Mouse (Mus musculus) intestine, embryonic 15.5 days (tissue): ENCODE results near the gene Gcn1l1. TPM values are rescaled to one million over a fixed set of nuclear protein-coding genes. Genes with fewer than 3 reads are reported as not detected.

ENCODE experiments used
- ATAC-seq: fragments of 200-750 bp; cut with Nextera tagmentation; 2 replicates; pipeline ENCODE4 v1.8.0; 2017; ENCODE audit warnings: moderate TSS enrichment, moderate library complexity
- H3K27ac ChIP-seq: fragments of 300-500 bp; sonication (generic); 2 replicates; pipeline ENCODE4 v1.5.1; 2015; ENCODE audit warnings: mild to moderate bottlenecking, inconsistent platforms
- H3K27me3 ChIP-seq: fragments of 300-500 bp; sonication (generic); replicated peaks from 2 replicates; pipeline ENCODE4 v1.6.1; 2015; ENCODE audit warnings: inconsistent platforms
- H3K36me3 ChIP-seq: fragments of 300-500 bp; sonication (generic); 2 replicates; pipeline ENCODE4 v1.6.1; 2015; ENCODE audit warnings: inconsistent platforms
- H3K4me1 ChIP-seq: fragments of 300-500 bp; sonication (generic); replicated peaks from 2 replicates; pipeline ENCODE4 v1.6.1; 2015; ENCODE audit warnings: inconsistent platforms
- H3K4me2 ChIP-seq: fragments of 300-500 bp; sonication (generic); replicated peaks from 2 replicates; pipeline ENCODE4 v1.6.1; 2015; ENCODE audit warnings: mild to moderate bottlenecking, inconsistent platforms
- H3K4me3 ChIP-seq: fragments of 300-500 bp; sonication (generic); replicated peaks from 2 replicates; pipeline ENCODE4 v1.5.1; 2015; ENCODE audit warnings: inconsistent platforms
- H3K9ac ChIP-seq: fragments of 300-500 bp; sonication (generic); 2 replicates; pipeline ENCODE4 v1.6.1; 2015; ENCODE audit warnings: inconsistent platforms
- H3K9me3 ChIP-seq: fragments of 300-500 bp; sonication (generic); 2 replicates; pipeline ENCODE4 v1.6.1; 2016; ENCODE audit warnings: inconsistent platforms
- WGBS: fragments of 180-500 bp; shearing (Covaris S2); methylation state at CpG from one replicate; pipeline ENCODE4 v1.1.7; 2015; 5-methylcytosine and 5-hydroxymethylcytosine counted together
- polyA plus RNA-seq: library from polyadenylated mRNA; unstranded; fragments of >200 nt; fragmentation: Nextera tagmentation; extraction: Ambion mirVana; gene quantifications from 2 replicates; pipeline ENCODE4 v1.2.1, GENCODE M21; 2015

Gene Gcn1l1
- polyA plus RNA-seq, 1 experiment from 2014 or later: 31.8 TPM

DNA sequence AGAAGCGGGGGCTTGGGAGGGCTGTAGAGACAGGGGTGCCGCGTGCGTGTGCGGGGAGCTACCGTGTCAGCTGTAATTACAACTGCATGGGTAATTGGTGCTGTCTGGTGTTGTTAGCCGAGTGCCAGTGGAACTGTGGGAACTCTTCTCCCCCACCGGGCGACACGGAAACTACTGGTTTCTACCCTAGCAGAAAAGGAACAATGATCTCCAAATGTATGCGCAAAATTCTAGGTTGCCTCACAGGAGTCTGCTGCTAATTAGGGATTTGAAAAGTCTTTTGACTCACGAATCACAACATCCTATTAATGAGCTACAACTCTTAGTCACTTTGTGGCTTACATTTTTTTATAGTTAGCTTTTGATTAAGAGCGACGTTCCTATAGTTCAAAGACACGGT is 21.1 kb downstream of the Gcn1l1 start:
- H3K27ac ChIP-seq: no peak overlapping the region
- no peak overlapping the region for H3K4me2 ChIP-seq
- H3K4me1 ChIP-seq: no peaks in the 10 kb centered on the region
- H3K9me3 ChIP-seq: no peaks in the 10 kb centered on the region
- peaks cover 73% of the 10 kb centered on the region for H3K36me3 ChIP-seq
- no peak overlapping the region for H3K4me3 ChIP-seq
- ATAC-seq: no peak
- H3K9ac ChIP-seq: no peak overlapping the region
- no peaks in the 10 kb centered on the region for H3K27me3 ChIP-seq
- 91% methylated on average over 15 of the region's 15 CpGs for WGBS

DNA sequence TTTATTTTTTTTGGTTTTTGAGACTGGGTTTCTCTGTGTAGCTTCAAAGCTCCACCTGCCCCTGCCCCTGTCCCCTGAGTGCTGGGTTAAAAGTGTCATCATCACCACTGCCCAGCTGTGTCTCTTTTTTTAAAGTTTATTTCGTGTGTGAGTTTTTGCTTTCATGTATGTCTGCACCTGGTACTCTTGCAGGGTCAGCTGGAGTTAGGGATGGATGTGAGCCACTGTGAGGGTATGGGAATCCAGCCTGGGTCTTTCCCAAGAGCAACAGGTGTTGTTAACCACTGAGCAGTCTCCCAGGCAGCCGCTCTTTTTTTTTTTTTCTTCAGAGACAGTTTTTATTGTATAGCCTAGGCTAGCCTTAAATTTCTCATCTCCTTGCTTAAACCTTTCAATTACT is 21.7 kb downstream of the Gcn1l1 start:
- H3K36me3 ChIP-seq: peaks cover 71% of the 10 kb centered on the region
- H3K9me3 ChIP-seq: no peaks in the 10 kb centered on the region
- H3K9ac ChIP-seq: no peak overlapping the region
- no peak overlapping the region for H3K27ac ChIP-seq
- no peaks in the 10 kb centered on the region for H3K27me3 ChIP-seq
- ATAC-seq: no peak
- WGBS: 86% methylated on average over 2 of the region's 2 CpGs
- H3K4me3 ChIP-seq: no peak overlapping the region
- no peaks in the 10 kb centered on the region for H3K4me1 ChIP-seq
- H3K4me2 ChIP-seq: no peak overlapping the region

DNA sequence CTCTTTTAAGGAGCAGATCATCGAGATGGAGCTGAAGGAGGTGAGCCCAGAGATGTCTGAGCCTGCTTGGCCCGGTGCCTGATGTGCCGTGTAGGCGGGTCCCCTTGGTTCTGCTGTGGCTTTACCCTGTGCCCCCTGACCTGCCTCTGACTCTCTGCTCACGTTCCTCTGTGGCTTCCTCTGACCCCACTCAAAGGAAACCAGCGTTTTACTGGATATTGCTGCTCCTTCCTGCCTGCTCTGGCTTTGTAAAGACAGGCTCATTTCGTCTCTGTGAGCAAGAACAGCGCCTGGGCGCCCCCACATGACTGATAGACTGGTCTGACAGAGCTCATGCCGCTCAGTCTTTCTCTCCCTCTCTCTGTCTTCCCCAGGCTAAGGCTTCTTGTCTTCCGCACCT is 26.0 kb downstream of the Gcn1l1 start:
- Histone ChIP-seq H3K4me1 (no peaks in the 10 kb centered on the region), H3K4me2 (no peak overlapping the region), H3K9me3 (no peaks in the 10 kb centered on the region), H3K4me3 (no peak overlapping the region), H3K27me3 (no peaks in the 10 kb centered on the region), H3K27ac (no peak overlapping the region), H3K36me3 (peaks cover 74% of the 10 kb centered on the region), H3K9ac (no peak overlapping the region)
- WGBS: 76% methylated on average over 11 of the region's 11 CpGs
- no peak for ATAC-seq

DNA sequence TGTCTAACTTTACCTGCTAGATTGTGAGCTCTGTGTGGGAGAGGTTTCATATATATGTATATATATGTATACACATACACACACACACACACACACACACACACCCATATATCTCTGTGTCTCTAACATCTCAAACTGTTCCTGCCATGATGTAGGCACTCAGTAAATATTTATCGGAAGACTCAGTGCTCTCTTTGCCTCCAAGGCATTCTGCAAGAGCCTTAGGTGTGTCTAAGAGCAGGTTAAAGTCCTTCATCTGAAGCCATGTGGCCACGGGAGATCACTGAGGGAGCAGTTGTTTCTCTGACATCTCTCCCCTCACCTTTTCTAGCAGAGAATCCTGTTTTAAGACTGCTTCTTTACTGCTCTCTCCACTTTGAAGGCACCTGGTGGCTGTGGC is 26.5 kb downstream of the Gcn1l1 start:
- Histone ChIP-seq H3K4me1 (no peaks in the 10 kb centered on the region), H3K4me2 (no peak overlapping the region), H3K4me3 (no peak overlapping the region), H3K9ac (no peak overlapping the region), H3K27me3 (no peaks in the 10 kb centered on the region), H3K9me3 (no peaks in the 10 kb centered on the region), H3K36me3 (peaks cover 75% of the 10 kb centered on the region), H3K27ac (no peak overlapping the region)
- ATAC-seq: no peak
- WGBS: 85% methylated on average over 2 of the region's 2 CpGs

DNA sequence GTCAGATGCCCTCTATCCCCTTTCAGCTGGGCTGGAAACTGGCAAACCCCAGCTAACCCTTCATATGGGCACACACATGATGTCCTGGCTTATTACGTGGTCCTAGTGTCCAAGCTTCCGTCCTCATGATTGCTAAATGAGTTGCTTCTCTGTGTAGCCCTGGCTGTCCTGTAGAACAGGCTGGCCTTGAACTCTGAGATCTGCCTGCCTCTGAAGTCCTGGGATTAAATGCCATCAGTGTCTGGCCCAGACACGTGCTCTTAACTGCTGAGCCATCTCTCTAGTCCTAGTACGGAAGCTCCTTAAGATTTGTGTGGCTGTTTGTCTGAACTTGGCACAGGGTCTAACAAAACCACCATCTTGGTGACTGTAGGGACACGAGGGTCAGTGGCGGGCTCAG is 38.5 kb downstream of the Gcn1l1 start:
- H3K4me2 ChIP-seq: no peak overlapping the region
- no peaks in the 10 kb centered on the region for H3K9me3 ChIP-seq
- no peak for ATAC-seq
- no peak overlapping the region for H3K27ac ChIP-seq
- H3K4me1 ChIP-seq: no peaks in the 10 kb centered on the region
- WGBS: 94% methylated on average over 6 of the region's 6 CpGs
- H3K36me3 ChIP-seq: peaks cover 49% of the 10 kb centered on the region
- no peak overlapping the region for H3K9ac ChIP-seq
- no peak overlapping the region for H3K4me3 ChIP-seq
- no peaks in the 10 kb centered on the region for H3K27me3 ChIP-seq

DNA sequence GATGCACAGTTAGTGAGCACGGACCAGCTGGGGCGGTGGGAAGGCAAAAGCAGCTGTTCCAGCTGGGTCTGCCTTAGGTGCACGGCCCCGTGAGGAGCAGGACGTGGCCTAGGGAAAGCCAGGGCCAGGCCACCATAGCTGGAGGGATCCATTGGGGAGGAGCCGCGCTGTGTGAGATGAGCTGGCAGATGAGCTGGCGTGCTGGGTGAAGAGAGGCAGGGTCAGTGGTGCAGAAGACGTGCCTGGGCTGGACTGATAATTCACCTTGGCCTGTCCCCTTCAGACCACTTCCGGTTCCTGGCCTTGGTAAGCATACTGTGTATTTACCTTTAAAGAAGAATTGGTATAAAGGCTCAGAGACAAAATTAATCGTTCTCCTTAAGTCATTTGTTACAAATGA is 46.5 kb downstream of the Gcn1l1 start:
- H3K9ac ChIP-seq: no peak overlapping the region
- ATAC-seq: no peak

DNA sequence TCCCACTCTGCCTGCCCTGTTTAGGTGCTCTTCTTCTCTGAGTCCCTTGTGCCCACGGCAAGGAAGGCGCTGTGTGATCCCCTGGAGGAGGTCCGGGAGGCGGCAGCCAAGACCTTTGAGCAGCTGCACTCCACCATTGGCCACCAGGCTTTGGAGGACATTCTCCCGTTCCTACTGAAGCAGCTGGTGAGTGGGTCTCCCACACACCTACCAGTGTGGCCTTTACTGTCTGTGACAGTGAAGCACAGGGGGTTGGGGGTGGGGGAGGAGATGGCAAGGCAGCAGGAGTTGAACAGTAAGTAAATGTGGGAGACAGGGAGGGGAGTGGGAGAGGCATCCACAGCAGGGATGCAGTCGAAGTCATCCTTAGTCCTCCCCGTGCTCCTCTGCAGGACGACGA is 48.3 kb downstream of the Gcn1l1 start:
- no peak overlapping the region for H3K4me2 ChIP-seq
- peaks cover 79% of the 10 kb centered on the region for H3K36me3 ChIP-seq
- no peaks in the 10 kb centered on the region for H3K4me1 ChIP-seq
- 91% methylated on average over 9 of the region's 9 CpGs for WGBS
- no peaks in the 10 kb centered on the region for H3K27me3 ChIP-seq
- ATAC-seq: no peak
- H3K27ac ChIP-seq: no peak overlapping the region
- H3K9me3 ChIP-seq: no peaks in the 10 kb centered on the region
- H3K4me3 ChIP-seq: no peak overlapping the region
- H3K9ac ChIP-seq: no peak overlapping the region

More for the DNA sequence above, 46.5 kb downstream of the Gcn1l1 start:
- H3K27ac ChIP-seq: no peak overlapping the region
- H3K4me3 ChIP-seq: no peak overlapping the region
- H3K27me3 ChIP-seq: no peaks in the 10 kb centered on the region
- no peaks in the 10 kb centered on the region for H3K4me1 ChIP-seq
- 94% methylated on average over 11 of the region's 11 CpGs for WGBS
- no peak overlapping the region for H3K4me2 ChIP-seq
- no peaks in the 10 kb centered on the region for H3K9me3 ChIP-seq
- peaks cover 66% of the 10 kb centered on the region for H3K36me3 ChIP-seq

DNA sequence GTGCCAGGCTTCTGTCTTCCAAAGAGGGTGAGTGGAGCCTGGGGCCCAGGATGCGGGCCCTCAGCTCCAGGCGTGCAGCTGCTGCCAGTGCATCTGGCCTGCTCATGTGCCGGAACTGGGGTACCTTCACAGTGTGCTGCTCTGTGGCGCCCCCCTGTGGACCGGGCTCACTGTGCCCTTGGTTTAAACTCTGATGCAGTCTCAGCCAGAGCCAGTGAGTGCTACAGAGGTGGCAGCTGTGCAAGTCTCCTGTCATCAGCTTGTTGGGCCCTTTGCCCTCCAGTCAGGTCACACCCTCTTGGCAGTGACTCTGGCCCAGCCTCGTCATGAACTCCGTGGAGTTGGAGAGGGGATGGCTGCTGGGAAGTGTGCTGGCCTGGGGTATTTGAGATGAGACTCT is 49.9 kb downstream of the Gcn1l1 start:
- 84% methylated on average over 7 of the region's 7 CpGs for WGBS
- Histone ChIP-seq H3K4me1 (no peaks in the 10 kb centered on the region), H3K27me3 (no peaks in the 10 kb centered on the region), H3K27ac (no peak overlapping the region), H3K9me3 (no peaks in the 10 kb centered on the region), H3K4me3 (no peak overlapping the region), H3K36me3 (peaks cover 76% of the 10 kb centered on the region), H3K4me2 (no peak overlapping the region), H3K9ac (no peak overlapping the region)
- ATAC-seq: no peak

DNA sequence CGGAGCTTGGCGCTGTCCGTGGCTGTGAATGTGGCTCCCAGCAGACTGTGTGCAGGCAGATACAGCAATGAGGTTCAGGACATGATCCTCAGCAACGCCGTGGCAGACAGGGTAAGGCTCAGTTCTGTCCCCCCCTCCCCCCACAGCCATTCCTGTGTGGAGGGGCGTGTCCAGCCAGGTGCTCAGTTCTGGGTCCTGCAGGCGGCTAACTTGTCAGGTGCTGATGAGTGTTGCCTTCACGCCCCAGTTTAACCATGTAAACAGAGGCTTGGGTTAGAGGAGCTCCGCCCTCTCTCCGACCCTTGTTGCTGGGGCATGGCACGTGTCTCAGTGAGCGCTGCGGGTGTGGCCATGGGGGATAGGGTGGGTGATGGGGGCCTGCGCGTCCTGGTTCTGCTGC is 54.6 kb downstream of the Gcn1l1 start:
- peaks cover 52% of the 10 kb centered on the region for H3K36me3 ChIP-seq

DNA sequence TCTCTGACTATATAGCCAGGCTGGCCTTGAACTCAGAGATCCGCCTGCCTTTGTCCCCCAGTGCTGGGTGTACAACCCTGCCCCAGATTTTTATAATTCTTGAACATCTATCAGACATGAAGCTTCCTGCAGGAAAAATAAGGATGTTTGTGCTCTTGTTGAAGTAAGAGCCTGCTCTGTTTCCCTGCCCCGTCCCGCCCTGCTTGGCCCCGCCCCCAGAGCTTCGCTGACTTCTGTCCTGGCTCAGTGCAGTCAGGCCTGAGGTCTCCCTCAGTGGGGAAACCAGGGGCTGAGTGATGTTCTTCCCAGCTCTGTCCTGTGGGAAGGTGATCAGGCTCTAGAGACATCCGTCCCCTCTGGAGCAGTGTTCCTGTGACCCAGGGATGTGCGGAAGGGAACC is 57.6 kb downstream of the Gcn1l1 start:
- Histone ChIP-seq H3K27ac (no peak overlapping the region), H3K4me1 (no peaks in the 10 kb centered on the region), H3K36me3 (peaks cover 24% of the 10 kb centered on the region), H3K27me3 (no peaks in the 10 kb centered on the region), H3K4me3 (no peak overlapping the region), H3K9ac (no peak overlapping the region), H3K9me3 (no peaks in the 10 kb centered on the region), H3K4me2 (no peak overlapping the region)
- WGBS: 81% methylated on average over 7 of the region's 7 CpGs
- ATAC-seq: no peak

More for the DNA sequence above, 54.6 kb downstream of the Gcn1l1 start:
- ATAC-seq: peak; percentile 62; the same call in 1 of the 2 replicates
- H3K4me3 ChIP-seq: no peak overlapping the region
- no peak overlapping the region for H3K9ac ChIP-seq
- no peaks in the 10 kb centered on the region for H3K27me3 ChIP-seq
- no peak overlapping the region for H3K27ac ChIP-seq
- H3K4me2 ChIP-seq: no peak overlapping the region
- WGBS: 82% methylated on average over 15 of the region's 15 CpGs
- no peaks in the 10 kb centered on the region for H3K9me3 ChIP-seq
- H3K4me1 ChIP-seq: no peaks in the 10 kb centered on the region

DNA sequence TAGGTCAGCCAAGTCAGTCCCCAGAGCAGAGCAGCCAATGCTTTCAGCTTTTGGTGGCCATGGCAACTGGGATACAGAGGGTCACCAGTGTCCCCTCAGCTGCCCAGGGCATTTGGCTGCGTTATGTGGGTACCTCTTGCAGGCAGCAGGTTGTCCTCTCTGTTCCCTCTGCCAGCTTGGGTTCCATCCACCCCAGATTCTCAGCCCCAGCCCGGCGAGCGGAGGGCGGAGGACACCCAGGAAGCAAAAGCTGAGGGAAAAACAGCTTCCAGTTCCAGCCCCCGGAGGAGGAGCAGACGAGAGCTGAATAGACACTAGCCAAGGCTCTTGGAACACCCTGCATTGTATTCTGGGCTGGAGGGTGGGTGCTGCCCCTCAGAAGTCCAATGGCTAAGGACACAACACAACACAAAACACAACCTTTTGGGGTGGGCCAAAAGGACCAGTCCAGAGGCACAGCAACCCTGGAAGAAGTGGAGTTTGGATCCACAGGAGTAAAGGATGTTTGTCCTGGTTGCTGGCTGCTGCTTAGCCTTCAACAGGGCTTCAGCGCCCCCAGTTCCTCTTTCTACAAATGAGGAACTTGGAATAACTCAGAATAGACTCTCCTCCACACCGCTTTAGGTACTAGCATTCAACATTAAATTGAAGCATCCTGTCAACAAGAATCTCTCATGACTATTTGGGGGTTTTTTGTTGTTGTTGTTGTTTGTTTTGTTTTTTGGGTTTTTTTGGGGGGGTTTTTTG is 58.8 kb downstream of the Gcn1l1 start:
- Histone ChIP-seq H3K27ac (no peak overlapping the region), H3K4me2 (no peak overlapping the region), H3K27me3 (no peaks in the 10 kb centered on the region), H3K4me3 (no peak overlapping the region), H3K36me3 (peaks cover 18% of the 10 kb centered on the region), H3K9ac (no peak overlapping the region), H3K4me1 (no peaks in the 10 kb centered on the region), H3K9me3 (no peaks in the 10 kb centered on the region)
- WGBS: 86% methylated on average over 9 of the region's 9 CpGs
- ATAC-seq: no peak

DNA sequence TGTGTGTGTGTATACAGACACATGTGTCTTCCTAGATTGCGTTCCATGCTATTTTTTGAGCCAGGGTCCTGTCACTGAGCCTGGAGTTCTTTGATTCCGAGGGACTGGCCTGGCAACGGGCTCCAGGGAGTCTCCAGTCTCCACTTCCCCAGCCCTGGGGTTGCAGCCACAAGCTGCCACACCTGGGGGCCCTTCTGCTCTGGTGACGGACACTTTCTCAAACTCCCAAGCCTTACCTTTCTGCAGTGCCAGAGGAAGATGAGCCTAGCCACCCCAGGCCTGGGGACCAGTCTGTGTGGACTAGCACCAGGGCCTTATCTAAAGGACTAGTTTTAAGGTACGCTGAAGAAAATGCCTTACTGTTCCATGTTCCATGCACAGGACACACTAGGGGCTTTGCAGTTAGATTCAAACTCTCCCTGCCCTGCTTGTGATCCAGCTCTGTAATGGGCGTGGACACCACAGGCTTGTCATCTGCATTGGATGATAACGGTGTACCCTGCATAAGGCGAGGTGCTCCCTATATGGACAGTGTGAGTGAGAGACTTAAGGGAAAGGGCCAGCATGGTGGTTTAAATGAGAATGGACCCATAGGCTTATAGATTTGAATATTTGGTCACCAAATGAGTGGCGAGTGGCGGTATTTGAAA is 61.3 kb downstream of the Gcn1l1 start:
- H3K27ac ChIP-seq: no peak overlapping the region
- H3K9me3 ChIP-seq: no peaks in the 10 kb centered on the region
- no peaks in the 10 kb centered on the region for H3K27me3 ChIP-seq
- H3K9ac ChIP-seq: no peak overlapping the region
- no peak overlapping the region for H3K4me2 ChIP-seq
- H3K36me3 ChIP-seq: no peaks in the 10 kb centered on the region
- 0 out of 2 replicates have a peak, but pooled peaks cover 7% of the 10 kb centered on the region for H3K4me1 ChIP-seq
- 88% methylated on average over 10 of the region's 10 CpGs for WGBS
- no peak for ATAC-seq
- H3K4me3 ChIP-seq: no peak overlapping the region

DNA sequence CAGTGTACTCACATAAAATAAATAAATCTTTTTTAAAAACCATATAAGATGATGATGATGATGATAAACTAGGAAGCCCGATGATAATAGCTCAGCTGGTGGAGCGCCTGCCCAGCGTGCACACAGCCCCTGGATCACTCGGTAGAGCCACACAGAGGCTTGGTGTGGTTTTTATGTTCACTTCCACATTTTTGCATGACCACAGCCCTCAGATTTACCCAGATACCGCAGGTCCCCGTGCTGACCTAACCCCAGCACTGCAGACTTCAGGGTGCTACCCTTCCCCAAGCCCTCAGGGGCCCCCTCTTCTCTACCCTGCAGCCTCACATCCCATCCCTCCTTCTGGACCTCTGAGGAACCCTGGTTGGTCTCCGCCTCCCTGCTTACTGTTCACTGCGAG is 63.0 kb downstream of the Gcn1l1 start:
- no peaks in the 10 kb centered on the region for H3K36me3 ChIP-seq
- no peak overlapping the region for H3K27ac ChIP-seq
- H3K4me3 ChIP-seq: no peak overlapping the region
- no peaks in the 10 kb centered on the region for H3K9me3 ChIP-seq
- H3K9ac ChIP-seq: no peak overlapping the region
- H3K4me2 ChIP-seq: no peak overlapping the region
- no peak for ATAC-seq
- peaks cover 14% of the 10 kb centered on the region; the same call in 1 of the 2 replicates for H3K4me1 ChIP-seq
- H3K27me3 ChIP-seq: no peaks in the 10 kb centered on the region
- WGBS: 62% methylated on average over 8 of the region's 8 CpGs
